Mouse (Mus musculus) MEL (cell line): ENCODE measurements around the gene Epb41l5. TPM values are rescaled to one million over a fixed set of nuclear protein-coding genes. Genes with fewer than 3 reads are reported as not detected.

ENCODE experiments used
- DNase-seq: peaks from one replicate; pipeline ENCODE4 v3.0.0; 2011; ENCODE audit warnings: low read depth, low spot score
- H3K27ac ChIP-seq: 2 replicates; pipeline ENCODE4 v1.5.1; 2012; ENCODE audit warnings: low read depth, mild to moderate bottlenecking, control low read depth, low read length, moderate library complexity; ENCODE audit not compliant: control insufficient read depth
- H3K27me3 ChIP-seq, 2 experiments: fragments of 150-350 bp in 1 of 2; sonication (generic) in 1 of 2; 2 replicates each; pipeline ENCODE4 v1.6.1; 2012; ENCODE audit warnings: low read length in 2 of 2, mild to moderate bottlenecking in 2 of 2, improper control_type of control experiment in 1 of 2, moderate library complexity in 1 of 2; ENCODE audit not compliant: insufficient read depth in 2 of 2, control insufficient read depth in 1 of 2
- H3K36me3 ChIP-seq, 2 experiments: 2 replicates each; pipeline ENCODE4 v1.6.1; 2012 to 2014; ENCODE audit warnings: low read length in 2 of 2, improper control_type of control experiment in 1 of 2, inconsistent platforms in 1 of 2, mild to moderate bottlenecking in 1 of 2; ENCODE audit not compliant: insufficient read depth in 2 of 2, control insufficient read depth in 1 of 2
- H3K4me1 ChIP-seq, 2 experiments: fragments of 150-350 bp in 1 of 2; sonication (generic) in 1 of 2; 2 replicates each; pipeline ENCODE4 v1.6.1; 2012; ENCODE audit warnings: low read length in 2 of 2, improper control_type of control experiment in 1 of 2, mild to moderate bottlenecking in 1 of 2; ENCODE audit not compliant: insufficient read depth in 2 of 2, control insufficient read depth in 1 of 2
- H3K4me3 ChIP-seq, 2 experiments: fragments of 150-350 bp in 1 of 2; sonication (generic) in 1 of 2; 2 replicates each; pipeline ENCODE4 v1.5.1; 2012; ENCODE audit warnings: low read depth in 2 of 2, low read length in 2 of 2, mild to moderate bottlenecking in 2 of 2, moderate library complexity in 2 of 2, control low read depth in 1 of 2, improper control_type of control experiment in 1 of 2; ENCODE audit not compliant: control insufficient read depth in 1 of 2, insufficient read depth in 1 of 2
- H3K79me2 ChIP-seq: 2 replicates; pipeline ENCODE4 v1.6.1; 2012; ENCODE audit warnings: mild to moderate bottlenecking, low read length, moderate library complexity; ENCODE audit not compliant: control insufficient read depth, poor library complexity, insufficient read depth
- H3K9ac ChIP-seq: 2 replicates; pipeline ENCODE4 v1.6.1; 2012; ENCODE audit warnings: low read depth, mild to moderate bottlenecking, control low read depth, low read length, moderate library complexity; ENCODE audit not compliant: control insufficient read depth, poor library complexity, severe bottlenecking
- H3K9me3 ChIP-seq: fragments of 150-350 bp; sonication (generic); replicated peaks from 2 replicates; pipeline ENCODE4 v1.6.1; 2012; ENCODE audit warnings: mild to moderate bottlenecking, low read length, improper control_type of control experiment, moderate library complexity; ENCODE audit not compliant: insufficient read depth
- BHLHE40 ChIP-seq: IDR thresholded peaks from 2 replicates; pipeline ENCODE4 v1.6.1; 2012; ENCODE audit warnings: low read depth, mild to moderate bottlenecking, inconsistent platforms, low read length, improper control_type of control experiment, borderline replicate concordance
- CHD1 ChIP-seq: IDR thresholded peaks from 2 replicates; pipeline ENCODE4 v1.6.1; 2012; ENCODE audit warnings: low read depth, mild to moderate bottlenecking, inconsistent platforms, low read length, improper control_type of control experiment
- CHD2 ChIP-seq: IDR thresholded peaks from 2 replicates; pipeline ENCODE4 v1.6.1; 2011; ENCODE audit warnings: low read length, improper control_type of control experiment
- CTCF ChIP-seq, 3 experiments: IDR thresholded peaks in 2 of 3; conservative IDR thresholded peaks in 1 of 3; 2 replicates each; pipeline ENCODE4 v1.5.1; 2011 to 2012; ENCODE audit warnings: low read length in 3 of 3, low read depth in 2 of 3, mild to moderate bottlenecking in 2 of 3, improper control_type of control experiment in 1 of 3, inconsistent platforms in 1 of 3, mixed read lengths in 1 of 3, moderate library complexity in 1 of 3; ENCODE audit not compliant: control insufficient read depth in 1 of 3, insufficient read depth in 1 of 3, poor library complexity in 1 of 3, severe bottlenecking in 1 of 3
- ELF1 ChIP-seq: IDR thresholded peaks from 2 replicates; pipeline ENCODE4 v1.6.1; 2014; ENCODE audit warnings: low read depth, mild to moderate bottlenecking, inconsistent platforms, low read length, improper control_type of control experiment, moderate library complexity
- EP300 ChIP-seq, 2 experiments: IDR thresholded peaks; 2 replicates each; pipeline ENCODE4 v1.6.1; 2011; ENCODE audit warnings: improper control_type of control experiment in 2 of 2, low read length in 2 of 2, low read depth in 1 of 2, mild to moderate bottlenecking in 1 of 2
- ETS1 ChIP-seq: IDR thresholded peaks from 2 replicates; pipeline ENCODE4 v1.6.1; 2012; ENCODE audit warnings: low read depth, mild to moderate bottlenecking, inconsistent platforms, low read length, improper control_type of control experiment, moderate library complexity
- GABPA ChIP-seq: IDR thresholded peaks from 2 replicates; pipeline ENCODE4 v1.6.1; 2012; ENCODE audit warnings: low read depth, mild to moderate bottlenecking, inconsistent platforms, low read length, improper control_type of control experiment, moderate library complexity
- GATA1 ChIP-seq: IDR thresholded peaks from 2 replicates; pipeline ENCODE4 v1.6.1; 2011; ENCODE audit warnings: low read depth, low read length, improper control_type of control experiment
- HCFC1 ChIP-seq: IDR thresholded peaks from 2 replicates; pipeline ENCODE4 v1.6.1; 2012; ENCODE audit warnings: low read depth, mild to moderate bottlenecking, inconsistent platforms, low read length, improper control_type of control experiment, moderate library complexity
- KAT2A ChIP-seq: conservative IDR thresholded peaks from 2 replicates; pipeline ENCODE4 v1.6.1; 2012; ENCODE audit warnings: low read depth, low read length, improper control_type of control experiment, inconsistent platforms
- MAFK ChIP-seq: IDR thresholded peaks from 2 replicates; pipeline ENCODE4 v1.6.1; 2011; ENCODE audit warnings: low read depth, mild to moderate bottlenecking, low read length, improper control_type of control experiment, borderline replicate concordance
- MAX ChIP-seq: IDR thresholded peaks from 2 replicates; pipeline ENCODE4 v1.6.1; 2011; ENCODE audit warnings: low read length, improper control_type of control experiment
- MXI1 ChIP-seq: IDR thresholded peaks from 2 replicates; pipeline ENCODE4 v1.6.1; 2011; ENCODE audit warnings: mild to moderate bottlenecking, low read depth, low read length, improper control_type of control experiment
- MYB ChIP-seq: IDR thresholded peaks from 2 replicates; pipeline ENCODE4 v1.6.1; 2011; ENCODE audit warnings: mild to moderate bottlenecking, low read depth, low read length, improper control_type of control experiment
- MYC ChIP-seq: IDR thresholded peaks from 2 replicates; pipeline ENCODE4 v1.6.1; 2011; ENCODE audit warnings: low read depth, mild to moderate bottlenecking, low read length, improper control_type of control experiment, moderate library complexity
- NELFE ChIP-seq: IDR thresholded peaks from 2 replicates; pipeline ENCODE4 v1.6.1; 2011; ENCODE audit warnings: low read depth, low read length, improper control_type of control experiment
- NRF1 ChIP-seq: IDR thresholded peaks from 2 replicates; pipeline ENCODE4 v1.6.1; 2014; ENCODE audit warnings: low read depth, mild to moderate bottlenecking, inconsistent platforms, low read length, improper control_type of control experiment, moderate library complexity; ENCODE audit not compliant: poor library complexity, insufficient read depth, severe bottlenecking
- POLR2A ChIP-seq, 2 experiments: IDR thresholded peaks; 2 replicates each; pipeline ENCODE4 v1.6.1; 2011 to 2012; ENCODE audit warnings: low read length in 2 of 2, mild to moderate bottlenecking in 2 of 2, control low read depth in 1 of 2, improper control_type of control experiment in 1 of 2, low read depth in 1 of 2, moderate library complexity in 1 of 2; ENCODE audit not compliant: control insufficient read depth in 1 of 2, insufficient read depth in 1 of 2, poor library complexity in 1 of 2
- POLR2AphosphoS2 ChIP-seq: IDR thresholded peaks from 2 replicates; pipeline ENCODE4 v1.6.1; 2011; ENCODE audit warnings: low read length, improper control_type of control experiment
- POLR2AphosphoS5 ChIP-seq: IDR thresholded peaks from 2 replicates; pipeline ENCODE4 v1.6.1; 2012; ENCODE audit warnings: low read depth, borderline replicate concordance, mild to moderate bottlenecking, inconsistent platforms, low read length, moderate library complexity, mixed read lengths
- SIN3A ChIP-seq: IDR thresholded peaks from 2 replicates; pipeline ENCODE4 v1.6.1; 2012; ENCODE audit warnings: low read length, improper control_type of control experiment, inconsistent platforms
- TAL1 ChIP-seq: IDR thresholded peaks from 2 replicates; pipeline ENCODE4 v1.6.1; 2012; ENCODE audit warnings: mild to moderate bottlenecking, inconsistent platforms, low read length, moderate library complexity, mixed read lengths
- TBP ChIP-seq: IDR thresholded peaks from 2 replicates; pipeline ENCODE4 v1.8.0; 2011; ENCODE audit warnings: low read depth, low read length, improper control_type of control experiment
- TCF12 ChIP-seq: IDR thresholded peaks from 2 replicates; pipeline ENCODE4 v1.6.1; 2014; ENCODE audit warnings: low read depth, mild to moderate bottlenecking, inconsistent platforms, low read length, improper control_type of control experiment, moderate library complexity
- UBTF ChIP-seq: IDR thresholded peaks from 2 replicates; pipeline ENCODE4 v1.6.1; 2012; ENCODE audit warnings: low read depth, mild to moderate bottlenecking, inconsistent platforms, low read length, improper control_type of control experiment, moderate library complexity, borderline replicate concordance; ENCODE audit not compliant: insufficient read depth
- USF1 ChIP-seq: IDR thresholded peaks from 2 replicates; pipeline ENCODE4 v1.6.1; 2014; ENCODE audit warnings: low read depth, mild to moderate bottlenecking, inconsistent platforms, low read length, improper control_type of control experiment, moderate library complexity
- USF2 ChIP-seq, 2 experiments: IDR thresholded peaks; 2 replicates each; pipeline ENCODE4 v1.6.1; 2011 to 2012; ENCODE audit warnings: improper control_type of control experiment in 2 of 2, low read length in 2 of 2, borderline replicate concordance in 1 of 2, inconsistent platforms in 1 of 2, low read depth in 1 of 2, mild to moderate bottlenecking in 1 of 2; ENCODE audit not compliant: insufficient read depth in 1 of 2
- ZC3H11A ChIP-seq: IDR thresholded peaks from 2 replicates; pipeline ENCODE4 v1.6.1; 2012; ENCODE audit warnings: low read depth, mild to moderate bottlenecking, inconsistent platforms, low read length, improper control_type of control experiment
- ZMIZ1 ChIP-seq: IDR thresholded peaks from 2 replicates; pipeline ENCODE4 v1.6.1; 2012; ENCODE audit warnings: low read depth, mild to moderate bottlenecking, inconsistent platforms, low read length, improper control_type of control experiment, moderate library complexity
- ZNF384 ChIP-seq: IDR thresholded peaks from 2 replicates; pipeline ENCODE4 v1.6.1; 2012; ENCODE audit warnings: low read depth, mild to moderate bottlenecking, inconsistent platforms, low read length, improper control_type of control experiment
- polyA plus RNA-seq, 2 experiments: library from polyadenylated mRNA; stranded (reverse) in 1 of 2; unstranded in 1 of 2; fragments of >175 nt in 1 of 2; fragments of >200 nt in 1 of 2; gene quantifications; 2 replicates each; pipeline versions ENCODE4 v1.2.1 to v1.2.4; 2012; ENCODE audit warnings: low replicate concordance in 2 of 2, low read depth in 1 of 2; ENCODE audit not compliant: insufficient read length in 2 of 2, insufficient read depth in 1 of 2, missing spikeins in 1 of 2
- total RNA-seq: library from RNA; depleted of rRNA; stranded (reverse); fragments of 300-350 nt; gene quantifications from 2 replicates; pipeline ENCODE4 v1.2.3, GENCODE M21; 2012; rRNA removed

Gene Epb41l5
- total RNA-seq: 6.1 and 7.0 TPM in 2 replicates
- 1 to 10 TPM in 1 of 2 experiments, not detected in 1; 8.8 TPM for polyA plus RNA-seq

GRCm38 (mm10) chr1:119648205-119649111 lies at the start of gene Epb41l5:
TSS of gene Epb41l5 (minus strand) at chr1:119649000.
- H3K79me2 ChIP-seq: no peaks in the 10 kb centered on the region; the same call in 1 of the 2 replicates
- peak; percentile 92 for DNase-seq
- peaks cover 0 to 8% of the 10 kb centered on the region in 2 experiments; a peak in 2 of 4 replicates for H3K36me3 ChIP-seq
- H3K27ac ChIP-seq: peak within 1 kb of the TSS; percentile 17; the same call in 1 of the 2 replicates
- no peaks in the 10 kb centered on the region; a peak in 1 of 4 replicates for H3K4me1 ChIP-seq
- peak within 1 kb of the TSS; percentile 88 to 99 for H3K4me3 ChIP-seq
- no peaks in the 10 kb centered on the region for H3K27me3 ChIP-seq
- H3K9ac ChIP-seq: peak within 1 kb of the TSS; percentile 76
- H3K9me3 ChIP-seq: no peaks in the 10 kb centered on the region
- TF ChIP-seq ELF1 (peak; percentile 67; the same call in 1 of the 2 replicates), CHD1 (no peak), POLR2AphosphoS5 (no peak), POLR2AphosphoS2 (no peak), TCF12 (no peak), NRF1 (no peak), BHLHE40 (no peak), MXI1 (no peak), ZMIZ1 (no peak), ZC3H11A (0 out of 2 replicates have a peak, but pooled peaks have one; percentile 15), USF1 (no peak), ETS1 (0 out of 2 replicates have a peak, but pooled peaks have one; percentile 5), GABPA (no peak), UBTF (peak; percentile 70; the same call in 1 of the 2 replicates), CTCF (IDR thresholded peaks at IDR 0.05 in 2 of 3, conservative IDR thresholded peaks at IDR 0.05 in 1 of 3; ENCODE audit: control insufficient read depth in 1 of 3, insufficient read depth in 1 of 3, low read depth in 2 of 3, low read length in 3 of 3, poor library complexity in 1 of 3, severe bottlenecking in 1 of 3) (no peak), GATA1 (peak; percentile 1; the same call in 1 of the 2 replicates), MYB (no peak), NELFE (peak; percentile 15; the same call in 1 of the 2 replicates), EP300 (IDR thresholded peaks at IDR 0.05; ENCODE audit: low read depth in 1 of 2, low read length in 2 of 2) (0 out of 4 replicates have a peak, but pooled peaks of 1 of the 2 experiments have one; percentile 4), CHD2 (no peak), SIN3A (no peak; the same call in 1 of the 2 replicates), TAL1 (no peak), MYC (no peak), USF2 (IDR thresholded peaks at IDR 0.05; ENCODE audit: borderline replicate concordance in 1 of 2, insufficient read depth in 1 of 2, low read depth in 1 of 2, low read length in 2 of 2) (no peak), KAT2A (no peak), POLR2A (IDR thresholded peaks at IDR 0.05; ENCODE audit: control insufficient read depth in 1 of 2, insufficient read depth in 1 of 2, low read depth in 1 of 2, low read length in 2 of 2, poor library complexity in 1 of 2) (peak in 1 of 2 experiments; percentile 49; a peak in 1 of 4 replicates), ZNF384 (peak; percentile 64; the same call in 1 of the 2 replicates), HCFC1 (peak; percentile 35; the same call in 1 of the 2 replicates), MAFK (no peak), MAX (no peak), TBP (peak; percentile 77)
